Mouse (Mus musculus) kidney, adult 2 months (tissue): ENCODE results near the gene Tmem231.

ENCODE experiments used
- CTCF ChIP-seq: fragments of 200-500 bp; conservative IDR thresholded peaks from 2 replicates; pipeline ENCODE4 v1.5.1; 2011; ENCODE audit warnings: low read depth, mild to moderate bottlenecking, control low read depth, low read length, moderate library complexity, mixed read lengths; ENCODE audit not compliant: insufficient read depth, insufficient read length
- POLR2A ChIP-seq: fragments of 200-500 bp; IDR thresholded peaks from one replicate; pipeline ENCODE4 v1.6.1; 2011; ENCODE audit warnings: low read depth, low read length, control low read depth

DNA sequence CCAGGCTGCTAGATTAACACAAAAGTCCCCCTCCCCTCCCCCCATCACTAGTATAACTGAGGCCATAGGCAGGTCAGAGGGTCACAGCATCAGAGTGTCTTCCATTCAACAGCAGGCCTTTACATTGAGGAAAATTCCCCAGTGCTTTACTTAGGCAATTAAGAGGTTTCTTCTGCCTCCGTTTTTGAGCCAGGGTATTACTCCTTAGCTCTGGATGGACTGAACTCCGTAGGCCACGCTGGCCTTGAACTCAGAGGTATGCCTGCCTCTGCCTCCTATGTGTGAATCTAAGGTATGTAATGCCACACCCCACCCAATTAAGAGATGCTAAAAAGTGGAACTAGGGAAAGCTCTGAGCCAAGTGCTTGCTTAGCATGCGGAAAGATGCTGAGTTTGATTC, 29.9 kb upstream of the Tmem231 start:
- TF ChIP-seq POLR2A (no peak), CTCF (no peak)
